Mouse (Mus musculus) limb, embryonic 14.5 days (tissue): Measurements from ENCODE around the gene Ncapd2. TPM values are rescaled to one million over a fixed set of nuclear protein-coding genes. Genes with fewer than 3 reads are reported as not detected.
A peak's percentile ranks its signal among the peaks of the same experiment; 100 is the strongest.

ENCODE experiments used
- ATAC-seq: fragments of 200-750 bp; cut with Nextera tagmentation; 2 replicates; pipeline ENCODE4 v1.8.0; 2017; ENCODE audit warnings: low read depth, moderate number of reproducible peaks, moderate TSS enrichment; ENCODE audit not compliant: low FRiP score
- DNase-seq: peaks from one replicate; pipeline ENCODE4 v3.0.0-alpha.2; 2015; ENCODE audit warnings: low spot score
- H3K27ac ChIP-seq: fragments of 300-500 bp; sonication (generic); replicated peaks from 2 replicates; pipeline ENCODE4 v1.5.1; 2014; ENCODE audit warnings: low read depth, mild to moderate bottlenecking, low read length, moderate library complexity, mixed read lengths
- H3K27me3 ChIP-seq: fragments of 300-500 bp; sonication (generic); 2 replicates; pipeline ENCODE4 v1.6.1; 2014; ENCODE audit warnings: low read length, mixed read lengths; ENCODE audit not compliant: control insufficient read depth, insufficient read depth
- H3K36me3 ChIP-seq: fragments of 300-500 bp; sonication (generic); 2 replicates; pipeline ENCODE4 v1.6.1; 2014; ENCODE audit warnings: mild to moderate bottlenecking, low read length, moderate library complexity, mixed read lengths; ENCODE audit not compliant: control insufficient read depth, insufficient read depth
- H3K4me1 ChIP-seq: fragments of 300-500 bp; sonication (generic); 2 replicates; pipeline ENCODE4 v1.6.1; 2014; ENCODE audit warnings: antibody characterized with exemption, low read length, mixed read lengths; ENCODE audit not compliant: control insufficient read depth, insufficient read depth
- H3K4me2 ChIP-seq: fragments of 300-500 bp; sonication (generic); replicated peaks from 2 replicates; pipeline ENCODE4 v1.6.1; 2014; ENCODE audit warnings: low read depth, mild to moderate bottlenecking, low read length, moderate library complexity; ENCODE audit not compliant: severe bottlenecking
- H3K4me3 ChIP-seq: fragments of 300-500 bp; sonication (generic); replicated peaks from 2 replicates; pipeline ENCODE4 v1.5.1; 2014; ENCODE audit warnings: low read length
- H3K9ac ChIP-seq: fragments of 300-500 bp; sonication (generic); 2 replicates; pipeline ENCODE4 v1.6.1; 2014; ENCODE audit warnings: mild to moderate bottlenecking, low read depth, low read length, moderate library complexity; ENCODE audit not compliant: severe bottlenecking
- H3K9me3 ChIP-seq: fragments of 300-500 bp; sonication (generic); 2 replicates; pipeline ENCODE4 v1.6.1; 2016; ENCODE audit warnings: low read length; ENCODE audit not compliant: control insufficient read depth
- POLR2A ChIP-seq: fragments of 200-500 bp; IDR thresholded peaks from 2 replicates; pipeline ENCODE4 v1.8.0; 2012; ENCODE audit warnings: inconsistent platforms, mild to moderate bottlenecking, moderate library complexity, borderline replicate concordance; ENCODE audit not compliant: insufficient read depth, insufficient read length; ENCODE audit errors: extremely low read depth
- WGBS: fragments of 180-500 bp; shearing (Covaris S2); extraction: QIAGEN DNeasy Blood & Tissue Kit; methylation state at CpG from one replicate; pipeline ENCODE4 v1.1.7; 2014; 5-methylcytosine and 5-hydroxymethylcytosine counted together
- polyA plus RNA-seq, 2 experiments: library from polyadenylated mRNA; depleted of rRNA in 1 of 2; stranded (reverse) in 1 of 2; unstranded in 1 of 2; fragments of >200 nt; fragmentation: Nextera tagmentation in 1 of 2; extraction: Ambion mirVana in 1 of 2; gene quantifications; 2 replicates each; pipeline versions ENCODE4 v1.2.1 to v1.2.3; 2012 to 2014

Ncapd2 gene
- polyA plus RNA-seq, 2 experiments = 82.9 to 250 TPM

GRCm38 (mm10) chr6:125139747-125140146 is 51.8 kb downstream of the Ncapd2 start:
- WGBS = 86% methylated on average over 7 of the region's 7 CpGs
- no peak for TF ChIP-seq POLR2A
- Histone ChIP-seq H3K36me3 (peaks cover 91% of the 10 kb centered on the region), H3K27ac (no peak overlapping the region), H3K27me3 (no peaks in the 10 kb centered on the region), H3K4me1 (no peaks in the 10 kb centered on the region), H3K4me3 (no peak overlapping the region), H3K9me3 (no peaks in the 10 kb centered on the region), H3K4me2 (no peak overlapping the region), H3K9ac (no peak overlapping the region)
- ATAC-seq (no peak), DNase-seq (no peak)

- Histone ChIP-seq H3K27ac (no peak overlapping the region), H3K36me3 (peaks cover 89% of the 10 kb centered on the region), H3K9me3 (no peaks in the 10 kb centered on the region), H3K9ac (no peak overlapping the region; the same call in 1 of the 2 replicates), H3K4me1 (no peaks in the 10 kb centered on the region), H3K4me2 (no peak overlapping the region), H3K4me3 (no peak overlapping the region), H3K27me3 (no peaks in the 10 kb centered on the region)
- DNase-seq (no peak), ATAC-seq (no peak)
- 91% methylated on average over 19 of the region's 19 CpGs for WGBS
- no peak for TF ChIP-seq POLR2A
These were observed 54.4 kb downstream of the Ncapd2 start for GRCm38 (mm10) chr6:125137002-125137671.

- Histone ChIP-seq H3K4me3 (peak overlapping the region; percentile 83), H3K27ac (no peak overlapping the region), H3K4me2 (peak overlapping the region; percentile 86), H3K36me3 (peaks cover 72% of the 10 kb centered on the region), H3K27me3 (no peaks in the 10 kb centered on the region), H3K9me3 (no peaks in the 10 kb centered on the region), H3K4me1 (no peaks in the 10 kb centered on the region), H3K9ac (peak overlapping the region; percentile 73)
- TF ChIP-seq POLR2A = no peak
- 10% methylated on average over 11 of the region's 11 CpGs for WGBS
- no peak for ATAC-seq
- no peak for DNase-seq
These were observed 59.0 kb downstream of the Ncapd2 start for GRCm38 (mm10) chr6:125132470-125132869.

GRCm38 (mm10) chr6:125131302-125132156 is 60.0 kb downstream of the Ncapd2 start, which contains the start of gene Nop2:
Gene Nop2, plus strand, starts transcription at chr6:125131909.
- 0 out of 2 replicates have a peak, but pooled peaks have one; percentile 69 for TF ChIP-seq POLR2A
- WGBS = 3% methylated on average over 52 of the region's 66 CpGs
- ATAC-seq (peak; percentile 95), DNase-seq (peak; percentile 95)
- Histone ChIP-seq H3K27me3 (no peaks in the 10 kb centered on the region), H3K4me3 (peak within 1 kb of the TSS; percentile 83), H3K9me3 (no peaks in the 10 kb centered on the region), H3K36me3 (peaks cover 72% of the 10 kb centered on the region), H3K9ac (peak within 1 kb of the TSS; percentile 73), H3K4me2 (peak within 1 kb of the TSS; percentile 86), H3K27ac (peak within 1 kb of the TSS; percentile 66), H3K4me1 (no peaks in the 10 kb centered on the region)

GRCm38 (mm10) chr6:125129710-125130402 is 61.6 kb downstream of the Ncapd2 start:
- Histone ChIP-seq H3K9me3 (no peaks in the 10 kb centered on the region), H3K4me1 (no peaks in the 10 kb centered on the region), H3K4me3 (no peak overlapping the region), H3K27ac (no peak overlapping the region), H3K4me2 (no peak overlapping the region), H3K36me3 (peaks cover 72% of the 10 kb centered on the region), H3K9ac (no peak overlapping the region), H3K27me3 (no peaks in the 10 kb centered on the region)
- DNase-seq (no peak), ATAC-seq (no peak)
- TF ChIP-seq POLR2A = no peak
- 87% methylated on average over 19 of the region's 20 CpGs for WGBS
